Mouse (Mus musculus) gastrocnemius, adult 2 months (tissue): ENCODE measurements at regions not wholly inside any gene's neighbourhood (a gene's known extent, or its start where the extent isn't known, plus 50 kb on each side); places are given as distances from the start of the nearest gene placed in this dataset.
A peak's percentile ranks its signal among the peaks of the same experiment; 100 is the strongest.

Source experiments
- DNase-seq: peaks from one replicate; pipeline ENCODE4 v3.0.0; 2022
- H3K27ac ChIP-seq: fragments of 200-600 bp; 2 replicates; pipeline ENCODE4 v1.8.1; 2022; ENCODE audit warnings: mild to moderate bottlenecking
- H3K4me3 ChIP-seq: fragments of 200-600 bp; 2 replicates; pipeline ENCODE4 v1.8.1; 2022; ENCODE audit warnings: mild to moderate bottlenecking, moderate library complexity
- CTCF ChIP-seq: fragments of 200-600 bp; IDR thresholded peaks from 2 replicates; pipeline ENCODE4 v1.8.1; 2022; ENCODE audit warnings: antibody characterized with exemption, mild to moderate bottlenecking, moderate library complexity
- intact Hi-C: fragments of 180-260 bp; cut with DNase I; formaldehyde crosslinking; loops from one replicate; pipeline ENCODE4 v1.15.1; 2025
- microRNA-seq: library from miRNA; unstranded; fragments of <30 nt; microRNA quantifications from one replicate; pipeline ENCODE4 v1.2.0, GENCODE M21; 2021

DNA sequence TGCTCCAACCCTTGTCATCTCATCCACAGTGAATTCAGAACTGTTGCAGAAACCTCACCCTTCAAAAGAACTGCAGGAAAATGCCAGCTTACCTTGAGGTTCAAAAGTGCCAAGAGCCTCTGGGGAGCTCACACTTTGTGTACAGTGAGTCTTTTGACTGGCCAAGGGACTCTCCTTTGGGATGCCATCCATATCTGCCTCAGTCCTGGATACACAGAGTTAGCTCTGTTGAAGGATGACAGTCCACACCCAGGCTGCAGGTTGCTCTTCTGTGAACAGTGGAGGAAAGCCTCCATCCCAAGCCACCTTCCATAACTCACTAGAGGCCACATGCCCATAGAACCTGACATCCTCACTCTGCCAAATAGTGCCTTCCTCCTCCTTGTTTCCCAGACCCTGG, 71.3 kb upstream of the Jak1 start:
- Histone ChIP-seq H3K4me3 (no peak overlapping the region), H3K27ac (no peak overlapping the region)
- no peak for TF ChIP-seq CTCF
- DNase-seq, result no peak
- intact Hi-C loops, result no loop called here

DNA sequence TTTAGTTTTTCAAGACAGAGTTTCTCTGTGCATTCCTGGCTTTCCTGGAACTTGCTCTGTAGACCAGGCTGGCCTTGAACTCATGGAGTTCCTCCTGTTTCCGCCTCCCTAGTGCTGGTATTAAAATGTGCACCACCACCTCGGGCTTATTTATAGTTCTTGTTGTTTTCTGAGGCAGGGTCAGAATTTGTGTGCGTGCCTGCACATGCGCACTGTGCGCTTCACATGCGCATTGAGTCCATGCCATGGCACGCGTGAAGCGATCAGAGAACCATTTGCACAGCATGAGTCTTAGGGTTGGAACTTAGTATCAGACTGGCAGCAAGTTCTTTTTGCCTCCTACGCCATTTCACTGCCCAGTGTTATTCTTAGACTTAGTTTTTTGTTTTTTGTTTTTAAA, 68.8 kb upstream of the Jak1 start:
- DNase-seq, result no peak
- TF ChIP-seq CTCF, result no peak
- peak overlapping the region; percentile 75; the same call in 1 of the 2 replicates for H3K27ac ChIP-seq
- intact Hi-C loops, result no loop called here
- H3K4me3 ChIP-seq, result no peak overlapping the region

DNA sequence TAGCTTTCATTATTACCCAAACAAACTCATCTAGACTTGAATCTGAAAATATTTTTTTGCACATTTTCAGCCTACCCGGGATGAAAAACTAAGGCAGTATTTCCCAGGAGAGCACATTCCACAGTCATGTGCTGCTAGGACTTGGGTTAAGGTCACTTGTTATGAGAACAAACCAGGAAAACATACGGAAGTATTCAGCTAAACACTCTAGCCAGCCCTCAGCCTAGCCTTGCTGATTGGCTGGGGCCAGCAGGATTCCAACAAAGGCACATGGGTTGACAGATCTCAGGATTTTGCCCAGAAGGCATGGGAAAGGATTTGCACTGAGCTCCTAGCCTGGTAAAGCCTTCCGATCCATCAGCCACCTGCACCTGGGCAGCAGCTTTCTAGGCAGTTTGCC, 68.0 kb upstream of the Jak1 start:
- DNase-seq, result peak; percentile 46
- intact Hi-C loops, result no loop called here
- peak overlapping the region; percentile 75 for H3K27ac ChIP-seq

DNA sequence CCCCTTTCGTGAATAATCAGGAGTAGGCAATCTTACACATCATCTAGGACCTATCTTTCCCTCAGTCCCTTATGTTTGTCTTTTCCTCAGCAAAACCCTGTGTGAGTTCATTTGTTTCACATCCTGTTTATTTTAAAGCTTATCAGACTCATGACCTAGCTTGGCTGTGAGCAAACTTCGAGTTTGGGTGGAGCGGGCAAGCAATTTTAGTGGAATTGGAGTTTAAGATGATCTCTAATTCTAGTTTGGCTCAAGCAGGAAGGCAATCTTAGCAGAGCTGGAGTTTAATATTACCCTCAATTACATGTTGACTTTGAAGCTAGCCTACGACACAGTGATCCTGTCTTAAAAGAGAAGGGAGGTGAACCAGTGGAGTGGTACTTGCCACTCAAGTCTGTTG, 66.1 kb upstream of the Jak1 start:
- no peak overlapping the region; the same call in 1 of the 2 replicates for H3K27ac ChIP-seq
- intact Hi-C loops, result no loop called here
- no peak overlapping the region for H3K4me3 ChIP-seq
- no peak for TF ChIP-seq CTCF
- DNase-seq, result no peak

More for the DNA sequence above, 68.0 kb upstream of the Jak1 start:
- H3K4me3 ChIP-seq, result no peak overlapping the region; the same call in 1 of the 2 replicates
- no peak for TF ChIP-seq CTCF

DNA sequence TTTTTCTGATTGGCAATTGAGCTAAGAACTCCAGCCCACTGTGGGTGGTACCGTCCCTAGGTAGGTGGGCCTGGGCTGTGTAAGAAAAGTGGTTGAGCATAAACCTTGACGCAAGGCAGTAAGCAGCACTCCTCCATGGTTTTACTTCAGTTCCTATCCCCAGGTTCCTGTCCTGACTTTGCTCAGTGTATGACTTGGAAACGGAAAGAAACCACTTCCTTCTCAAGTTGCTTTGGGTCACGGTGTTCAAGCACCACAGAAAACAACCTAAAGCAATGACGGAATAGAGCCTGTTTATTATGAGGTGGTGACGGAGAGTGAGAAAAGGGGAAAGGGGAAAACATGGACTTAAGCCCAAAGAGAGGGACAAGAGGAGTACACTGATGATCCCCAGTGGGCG, 64.0 kb upstream of the Jak1 start:
- TF ChIP-seq CTCF, result no peak
- intact Hi-C loops, result no loop called here
- no peak overlapping the region for H3K4me3 ChIP-seq
- DNase-seq, result no peak
- no peak overlapping the region for H3K27ac ChIP-seq

DNA sequence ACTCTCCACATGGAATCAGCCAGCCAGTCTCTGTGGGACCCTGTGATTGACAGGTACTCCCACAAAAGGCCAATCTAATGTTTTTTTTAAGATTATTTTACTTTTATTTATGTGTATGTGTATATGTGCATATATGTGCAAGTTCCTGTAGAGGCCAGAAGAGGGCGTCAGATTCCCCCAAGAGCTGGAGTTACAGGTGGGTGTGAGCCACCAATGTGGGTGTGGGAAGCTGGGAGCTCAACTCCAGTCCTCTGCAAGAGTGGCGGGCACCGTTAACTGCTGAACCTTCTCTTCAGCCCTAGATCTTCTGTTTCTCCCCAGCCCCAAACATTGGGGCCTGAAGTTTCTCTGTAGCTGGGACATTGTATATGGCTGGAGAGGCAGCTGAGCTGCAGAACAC, 61.0 kb upstream of the Jak1 start:
- intact Hi-C loops, result no loop called here
- 0 out of 2 replicates have a peak, but pooled peaks have one; percentile 5 for TF ChIP-seq CTCF
- DNase-seq, result no peak
- Histone ChIP-seq H3K27ac (no peak overlapping the region), H3K4me3 (no peak overlapping the region)

DNA sequence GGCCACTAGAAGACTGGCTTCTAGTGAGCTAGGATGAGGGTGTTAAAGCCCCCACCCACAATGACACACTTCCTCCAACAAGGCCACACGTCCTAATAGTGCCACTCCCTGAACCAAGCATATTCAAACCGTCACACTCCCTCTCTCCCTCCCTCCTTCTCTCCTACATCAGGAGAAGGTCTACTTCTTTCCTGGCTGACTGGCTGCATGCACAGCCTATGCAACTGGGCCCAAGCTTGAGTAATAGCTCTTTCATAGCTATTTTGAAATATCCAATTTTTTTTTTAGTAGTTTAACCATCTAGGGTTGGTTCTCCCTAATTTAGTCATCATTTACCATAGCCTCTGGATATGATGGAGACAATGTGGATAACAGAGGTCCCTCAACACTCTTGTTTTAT, 56.6 kb upstream of the Jak1 start:
- H3K27ac ChIP-seq, result no peak overlapping the region
- TF ChIP-seq CTCF, result no peak
- DNase-seq, result no peak
- no peak overlapping the region for H3K4me3 ChIP-seq
- intact Hi-C loops, result loop anchor here (2.0 kb wide), 1 partner anchor 151 kb away; no protein-coding TSS in a partner anchor

DNA sequence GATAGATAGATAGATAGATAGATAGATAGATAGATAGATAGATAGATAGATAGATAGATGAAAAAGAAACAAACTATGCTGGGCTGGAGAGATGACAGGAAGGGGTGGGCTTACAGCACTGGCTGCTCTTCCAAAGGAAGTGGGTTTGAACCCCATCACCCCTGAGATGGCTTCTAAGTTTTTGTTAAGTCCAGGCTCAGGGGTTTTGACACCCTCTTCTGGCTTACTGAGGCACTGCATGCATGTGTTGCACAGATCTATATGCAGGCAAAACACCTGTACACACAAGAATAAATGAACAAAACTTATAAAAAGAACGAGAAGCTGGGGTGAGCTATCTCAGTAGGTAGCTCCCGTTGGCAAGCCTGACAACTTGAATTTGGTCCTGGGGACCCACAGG, 55.5 kb upstream of the Jak1 start:
- TF ChIP-seq CTCF, result peak; percentile 75
- Histone ChIP-seq H3K4me3 (no peak overlapping the region), H3K27ac (no peak overlapping the region)
- intact Hi-C loops, result loop anchor here (2.0 kb wide), 1 partner anchor 150 kb away; no protein-coding TSS in a partner anchor
- DNase-seq, result no peak

DNA sequence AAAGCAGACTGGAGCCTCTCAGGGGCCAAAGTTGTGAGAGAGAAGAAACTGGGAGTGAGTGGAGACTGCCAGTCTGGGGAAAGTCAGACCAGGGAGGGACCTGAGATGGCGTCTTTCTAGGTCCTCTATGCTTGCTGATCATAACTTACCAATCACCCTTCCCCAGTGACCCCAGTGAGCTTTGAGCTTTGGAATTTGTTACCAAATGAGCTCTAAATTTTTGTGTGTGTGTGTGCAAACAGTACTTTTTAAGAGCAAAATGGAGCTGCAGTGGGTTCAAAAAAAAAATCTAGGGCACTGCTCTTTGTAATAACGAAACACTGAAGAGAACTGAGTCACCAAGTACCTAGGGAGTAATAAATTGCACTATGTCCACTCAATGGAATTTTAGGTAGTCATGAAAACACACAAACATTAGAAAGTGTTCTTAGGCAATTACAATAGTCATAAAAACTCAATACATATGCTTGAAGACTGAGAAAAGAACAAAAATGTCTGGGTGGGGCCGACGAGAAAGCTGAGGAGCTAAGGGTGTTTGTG, 54.7 kb upstream of the Jak1 start:
- DNase-seq, result no peak
- intact Hi-C loops, result loop anchor here (2.0 kb wide), 1 partner anchor 149 kb away; no protein-coding TSS in a partner anchor
- peak overlapping the region; percentile 68 for H3K27ac ChIP-seq
- H3K4me3 ChIP-seq, result no peak overlapping the region
- no peak for TF ChIP-seq CTCF

DNA sequence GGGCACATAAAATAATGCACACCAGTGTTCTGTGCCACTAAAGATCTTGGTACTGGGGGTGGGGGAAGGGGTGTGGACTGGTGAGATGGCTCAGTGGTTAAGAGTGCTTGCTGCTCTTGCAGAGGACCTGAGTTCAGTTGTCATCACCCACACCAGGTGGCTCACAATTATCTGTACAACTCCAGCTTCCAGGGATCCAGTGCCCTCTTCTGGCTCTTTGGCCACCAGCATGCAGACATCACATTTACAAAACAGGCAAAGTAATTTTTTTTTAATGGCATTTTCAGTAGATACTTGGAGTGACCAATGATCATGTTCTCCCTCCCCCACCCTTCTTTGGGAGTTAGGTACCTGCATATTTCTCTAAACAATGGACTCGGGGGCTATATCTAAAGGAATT, 53.8 kb upstream of the Jak1 start:
- intact Hi-C loops, result no loop called here
- Histone ChIP-seq H3K4me3 (no peak overlapping the region), H3K27ac (no peak overlapping the region)
- peak; percentile 43 for TF ChIP-seq CTCF
- no peak for DNase-seq

DNA sequence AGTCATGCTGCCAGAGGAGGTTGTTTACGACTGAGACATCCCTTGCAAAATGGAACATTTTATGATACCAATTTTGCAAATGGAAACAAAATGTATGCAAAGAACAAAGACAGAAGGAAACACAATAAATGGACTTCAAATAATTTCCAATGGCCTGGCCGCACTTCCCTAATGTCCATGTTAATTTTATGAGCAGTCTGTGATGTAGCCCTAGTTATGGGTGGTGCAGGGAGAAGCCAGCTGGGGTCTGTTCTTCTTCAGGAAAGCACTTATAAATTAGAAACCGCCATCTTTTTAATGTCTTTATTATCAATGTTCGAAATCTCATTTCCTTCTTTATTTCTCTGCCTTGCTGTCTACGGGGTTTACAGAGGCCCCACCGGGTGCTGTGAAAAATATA, 51.0 kb upstream of the Jak1 start:
- TF ChIP-seq CTCF, result no peak

More for the DNA sequence above, 51.0 kb upstream of the Jak1 start:
- Histone ChIP-seq H3K4me3 (no peak overlapping the region), H3K27ac (no peak overlapping the region)
- DNase-seq, result no peak
- intact Hi-C loops, result no loop called here

Small RNA genes in the stretch of these regions (microRNA-seq; reads per million reads assigned to microRNA genes)
- 828 reads per million, percentile 75 among the genes with 10 or more reads in this experiment for gene Mir101a
